Mouse (Mus musculus): ENCODE measurements around the gene Mecom. TPM values are rescaled to one million over a fixed set of nuclear protein-coding genes. Genes with fewer than 3 reads are reported as not detected.

Gene Mecom
- polyA plus RNA-seq, 1 experiment, result 7.3 TPM

GRCm38 (mm10) chr3:29999035-29999434 is 548.8 kb downstream of the Mecom start:
- peak; percentile 29 for DNase-seq (ENCODE audit: low read depth)
- TF ChIP-seq POLR2A (IDR thresholded peaks at IDR 0.05; ENCODE audit: borderline replicate concordance, extremely low read depth, insufficient read depth, insufficient read length, poor library complexity, severe bottlenecking), result no peak
- peak; percentile 43; the same call in 1 of the 2 replicates for TF ChIP-seq CTCF (IDR thresholded peaks at IDR 0.05; ENCODE audit: borderline replicate concordance, extremely low read depth, insufficient read depth, insufficient read length)

- TF ChIP-seq POLR2A (IDR thresholded peaks at IDR 0.05; ENCODE audit: borderline replicate concordance, extremely low read depth, insufficient read depth, insufficient read length, poor library complexity, severe bottlenecking) (no peak), CTCF (IDR thresholded peaks at IDR 0.05; ENCODE audit: borderline replicate concordance, extremely low read depth, insufficient read depth, insufficient read length) (peak; percentile 16; the same call in 1 of the 2 replicates)
- DNase-seq (ENCODE audit: low read depth), result no peak
Measured at GRCm38 (mm10) chr3:29997068-29997467, 550.7 kb downstream of the Mecom start.

- no peak for DNase-seq (ENCODE audit: low read depth)
- TF ChIP-seq POLR2A (IDR thresholded peaks at IDR 0.05; ENCODE audit: borderline replicate concordance, extremely low read depth, insufficient read depth, insufficient read length, poor library complexity, severe bottlenecking) (no peak), CTCF (IDR thresholded peaks at IDR 0.05; ENCODE audit: borderline replicate concordance, extremely low read depth, insufficient read depth, insufficient read length) (no peak)
Measured at GRCm38 (mm10) chr3:29993346-29993745, 554.5 kb downstream of the Mecom start.

- TF ChIP-seq POLR2A (IDR thresholded peaks at IDR 0.05; ENCODE audit: borderline replicate concordance, extremely low read depth, insufficient read depth, insufficient read length, poor library complexity, severe bottlenecking), result no peak
- TF ChIP-seq CTCF (IDR thresholded peaks at IDR 0.05; ENCODE audit: borderline replicate concordance, extremely low read depth, insufficient read depth, insufficient read length), result no peak
- no peak for DNase-seq (ENCODE audit: low read depth)
Measured at GRCm38 (mm10) chr3:29991523-29991922, 556.3 kb downstream of the Mecom start.

- TF ChIP-seq CTCF (IDR thresholded peaks at IDR 0.05; ENCODE audit: borderline replicate concordance, extremely low read depth, insufficient read depth, insufficient read length) (no peak), POLR2A (IDR thresholded peaks at IDR 0.05; ENCODE audit: borderline replicate concordance, extremely low read depth, insufficient read depth, insufficient read length, poor library complexity, severe bottlenecking) (no peak)
Measured at GRCm38 (mm10) chr3:29984431-29984830, 563.4 kb downstream of the Mecom start.

GRCm38 (mm10) chr3:29981259-29981910 is 566.4 kb downstream of the Mecom start:
- TF ChIP-seq CTCF (IDR thresholded peaks at IDR 0.05; ENCODE audit: borderline replicate concordance, extremely low read depth, insufficient read depth, insufficient read length) (no peak), POLR2A (IDR thresholded peaks at IDR 0.05; ENCODE audit: borderline replicate concordance, extremely low read depth, insufficient read depth, insufficient read length, poor library complexity, severe bottlenecking) (no peak)
- DNase-seq (ENCODE audit: low read depth), result no peak

More at GRCm38 (mm10) chr3:29984431-29984830, 563.4 kb downstream of the Mecom start:
- DNase-seq (ENCODE audit: low read depth), result no peak

GRCm38 (mm10) chr3:29980531-29980930 is 567.3 kb downstream of the Mecom start:
- no peak for TF ChIP-seq POLR2A (IDR thresholded peaks at IDR 0.05; ENCODE audit: borderline replicate concordance, extremely low read depth, insufficient read depth, insufficient read length, poor library complexity, severe bottlenecking)
- TF ChIP-seq CTCF (IDR thresholded peaks at IDR 0.05; ENCODE audit: borderline replicate concordance, extremely low read depth, insufficient read depth, insufficient read length), result no peak
- DNase-seq (ENCODE audit: low read depth), result no peak

- no peak for TF ChIP-seq POLR2A (IDR thresholded peaks at IDR 0.05; ENCODE audit: borderline replicate concordance, extremely low read depth, insufficient read depth, insufficient read length, poor library complexity, severe bottlenecking)
- TF ChIP-seq CTCF (IDR thresholded peaks at IDR 0.05; ENCODE audit: borderline replicate concordance, extremely low read depth, insufficient read depth, insufficient read length), result no peak
- no peak for DNase-seq (ENCODE audit: low read depth)
Measured at GRCm38 (mm10) chr3:29976580-29976979, 571.2 kb downstream of the Mecom start.

- DNase-seq (ENCODE audit: low read depth), result no peak
- no peak for TF ChIP-seq CTCF (IDR thresholded peaks at IDR 0.05; ENCODE audit: borderline replicate concordance, extremely low read depth, insufficient read depth, insufficient read length)
- no peak for TF ChIP-seq POLR2A (IDR thresholded peaks at IDR 0.05; ENCODE audit: borderline replicate concordance, extremely low read depth, insufficient read depth, insufficient read length, poor library complexity, severe bottlenecking)
Measured at GRCm38 (mm10) chr3:29968433-29968949, 579.3 kb downstream of the Mecom start.

- no peak for DNase-seq (ENCODE audit: low read depth)
- TF ChIP-seq CTCF (IDR thresholded peaks at IDR 0.05; ENCODE audit: borderline replicate concordance, extremely low read depth, insufficient read depth, insufficient read length), result no peak
- TF ChIP-seq POLR2A (IDR thresholded peaks at IDR 0.05; ENCODE audit: borderline replicate concordance, extremely low read depth, insufficient read depth, insufficient read length, poor library complexity, severe bottlenecking), result no peak
Measured at GRCm38 (mm10) chr3:29963953-29964352, 583.9 kb downstream of the Mecom start.

GRCm38 (mm10) chr3:29963447-29963846 is 584.4 kb downstream of the Mecom start:
- TF ChIP-seq POLR2A (IDR thresholded peaks at IDR 0.05; ENCODE audit: borderline replicate concordance, extremely low read depth, insufficient read depth, insufficient read length, poor library complexity, severe bottlenecking), result no peak
- TF ChIP-seq CTCF (IDR thresholded peaks at IDR 0.05; ENCODE audit: borderline replicate concordance, extremely low read depth, insufficient read depth, insufficient read length), result no peak

GRCm38 (mm10) chr3:29959051-29959450 is 588.8 kb downstream of the Mecom start:
- DNase-seq (ENCODE audit: low read depth), result no peak
- no peak for TF ChIP-seq POLR2A (IDR thresholded peaks at IDR 0.05; ENCODE audit: borderline replicate concordance, extremely low read depth, insufficient read depth, insufficient read length, poor library complexity, severe bottlenecking)
- TF ChIP-seq CTCF (IDR thresholded peaks at IDR 0.05; ENCODE audit: borderline replicate concordance, extremely low read depth, insufficient read depth, insufficient read length), result no peak

More at GRCm38 (mm10) chr3:29963447-29963846, 584.4 kb downstream of the Mecom start:
- DNase-seq (ENCODE audit: low read depth), result no peak

Data from brain, embryonic 14.5 days (tissue).